Mouse (Mus musculus) lung, embryonic 15.5 days (tissue): ENCODE data around the gene Fez2. TPM values are rescaled to one million over a fixed set of nuclear protein-coding genes. Genes with fewer than 3 reads are reported as not detected.

Experiments used
- ATAC-seq: fragments of 200-750 bp; cut with Nextera tagmentation; 2 replicates; pipeline ENCODE4 v1.8.0; 2017; ENCODE audit warnings: moderate number of reproducible peaks, borderline replicate concordance; ENCODE audit not compliant: low FRiP score, low TSS enrichment; ENCODE audit errors: extremely low read depth
- H3K27ac ChIP-seq: fragments of 300-500 bp; sonication (generic); 2 replicates; pipeline ENCODE4 v1.5.1; 2015; ENCODE audit warnings: moderate library complexity, mild to moderate bottlenecking, inconsistent platforms
- H3K27me3 ChIP-seq: fragments of 300-500 bp; sonication (generic); 2 replicates; pipeline ENCODE4 v1.6.1; 2015; ENCODE audit warnings: inconsistent platforms
- H3K36me3 ChIP-seq: fragments of 300-500 bp; sonication (generic); 2 replicates; pipeline ENCODE4 v1.6.1; 2015; ENCODE audit warnings: inconsistent platforms
- H3K4me1 ChIP-seq: fragments of 300-500 bp; sonication (generic); 2 replicates; pipeline ENCODE4 v1.6.1; 2015; ENCODE audit warnings: inconsistent platforms
- H3K4me2 ChIP-seq: fragments of 300-500 bp; sonication (generic); 2 replicates; pipeline ENCODE4 v1.6.1; 2015; ENCODE audit warnings: inconsistent platforms, mild to moderate bottlenecking, moderate library complexity
- H3K4me3 ChIP-seq: fragments of 300-500 bp; sonication (generic); 2 replicates; pipeline ENCODE4 v1.5.1; 2015; ENCODE audit warnings: mild to moderate bottlenecking, inconsistent platforms
- H3K9ac ChIP-seq: fragments of 300-500 bp; sonication (generic); 2 replicates; pipeline ENCODE4 v1.6.1; 2015; ENCODE audit warnings: inconsistent platforms
- H3K9me3 ChIP-seq: fragments of 300-500 bp; sonication (generic); 2 replicates; pipeline ENCODE4 v1.6.1; 2016; ENCODE audit warnings: inconsistent platforms
- WGBS: fragments of 180-500 bp; shearing (Covaris S2); methylation state at CpG from one replicate; pipeline ENCODE4 v1.1.7; 2015; 5-methylcytosine and 5-hydroxymethylcytosine counted together
- polyA plus RNA-seq: library from polyadenylated mRNA; unstranded; fragments of >200 nt; fragmentation: Nextera tagmentation; extraction: Ambion mirVana; gene quantifications from 2 replicates; pipeline ENCODE4 v1.2.1, GENCODE M21; 2015

Fez2 gene
- polyA plus RNA-seq, 1 experiment from 2014 or later, result 37.8 TPM

DNA sequence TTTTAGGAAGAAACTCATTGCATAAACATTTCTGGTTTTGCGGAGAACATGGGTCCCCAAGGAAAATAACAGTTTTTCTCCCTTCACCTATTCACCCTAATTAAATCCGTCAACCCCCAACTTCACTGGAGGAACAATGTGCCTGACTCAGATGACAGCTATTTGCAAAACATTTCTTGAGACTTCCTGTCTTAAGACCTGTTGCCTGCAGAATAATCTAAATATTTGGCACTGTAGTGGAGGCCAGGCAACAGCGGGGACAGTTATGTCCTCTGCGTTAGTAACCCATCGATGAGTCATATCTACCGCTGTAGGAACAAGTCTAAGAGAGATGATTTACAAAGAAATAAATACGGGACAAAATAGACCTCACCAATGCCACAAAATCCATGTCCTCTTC, 26.9 kb upstream of the Fez2 start:
- no peaks in the 10 kb centered on the region for H3K36me3 ChIP-seq
- H3K4me1 ChIP-seq, result no peaks in the 10 kb centered on the region
- H3K27me3 ChIP-seq, result no peaks in the 10 kb centered on the region
- no peak overlapping the region for H3K9ac ChIP-seq
- WGBS, result 39% methylated on average over 7 of the region's 7 CpGs
- H3K9me3 ChIP-seq, result no peaks in the 10 kb centered on the region
- H3K27ac ChIP-seq, result peak overlapping the region; percentile 41; the same call in 1 of the 2 replicates
- no peak overlapping the region for H3K4me3 ChIP-seq
- no peak overlapping the region for H3K4me2 ChIP-seq
- ATAC-seq, result no peak

DNA sequence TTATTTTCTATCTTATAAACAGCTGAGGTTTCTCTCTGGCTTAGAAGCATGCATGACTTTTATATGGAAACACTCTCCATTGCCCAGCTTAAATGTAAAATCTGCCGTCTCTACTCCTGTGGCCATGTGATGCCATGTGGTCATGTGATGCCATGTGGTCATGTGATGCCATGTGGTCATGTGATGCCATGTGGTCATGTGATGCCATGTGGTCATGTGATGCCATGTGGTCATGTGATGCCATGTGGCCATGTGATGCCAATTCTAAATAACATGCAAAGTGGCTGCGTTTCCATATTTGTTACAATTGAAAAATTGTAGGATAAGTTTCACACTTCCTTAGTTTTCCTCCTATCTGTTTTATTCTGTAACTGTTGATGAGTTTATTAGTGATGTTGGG, 22.8 kb upstream of the Fez2 start:
- Histone ChIP-seq H3K27ac (no peak overlapping the region), H3K4me2 (no peak overlapping the region), H3K27me3 (no peaks in the 10 kb centered on the region), H3K4me3 (no peak overlapping the region), H3K36me3 (no peaks in the 10 kb centered on the region), H3K4me1 (no peaks in the 10 kb centered on the region), H3K9me3 (no peaks in the 10 kb centered on the region), H3K9ac (no peak overlapping the region)
- 89% methylated on average over 2 of the region's 2 CpGs for WGBS
- no peak for ATAC-seq

DNA sequence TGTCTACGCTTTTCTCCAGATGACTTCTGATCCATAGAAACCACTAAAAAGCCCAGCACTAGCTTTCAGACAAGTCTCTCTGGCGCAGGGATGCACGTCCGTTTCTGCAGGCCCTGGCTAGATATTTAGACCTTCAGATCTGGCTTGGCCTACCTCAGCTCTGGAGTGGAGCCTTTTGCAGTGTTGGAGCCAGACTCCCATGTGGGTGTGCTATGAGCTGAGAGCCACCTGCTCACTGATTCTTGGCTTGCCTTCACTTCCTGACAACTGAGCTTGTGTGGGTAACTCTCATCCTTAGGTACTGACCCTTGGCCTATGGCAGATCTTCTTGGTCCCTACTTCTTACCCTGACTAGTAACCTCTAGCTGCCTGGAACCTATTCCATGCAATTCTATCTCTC, 19.2 kb upstream of the Fez2 start:
- no peak for ATAC-seq
- Histone ChIP-seq H3K4me1 (no peaks in the 10 kb centered on the region), H3K4me2 (no peak overlapping the region), H3K27ac (no peak overlapping the region), H3K4me3 (no peak overlapping the region), H3K9me3 (no peaks in the 10 kb centered on the region), H3K27me3 (no peaks in the 10 kb centered on the region), H3K9ac (no peak overlapping the region), H3K36me3 (no peaks in the 10 kb centered on the region)
- WGBS, result 90% methylated on average over 4 of the region's 4 CpGs

DNA sequence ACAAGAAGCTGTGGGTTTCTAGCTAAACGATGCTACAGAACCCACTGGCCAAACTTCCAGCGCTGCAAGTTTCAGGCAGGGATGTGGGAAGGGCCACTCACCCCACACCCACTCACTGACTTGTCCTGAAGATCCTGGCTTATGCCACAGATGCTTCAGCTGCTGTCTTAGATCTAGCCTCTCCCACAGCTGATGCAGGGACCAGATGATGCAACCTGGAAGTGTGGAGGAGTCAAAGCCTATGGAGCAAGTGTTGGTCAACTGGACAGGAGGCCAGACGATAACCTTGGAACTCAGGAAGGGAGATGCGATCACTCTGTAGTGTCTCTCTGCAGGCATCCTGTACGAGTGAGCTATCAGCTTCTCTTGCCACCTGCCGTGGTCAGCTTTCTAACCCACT, 17.7 kb upstream of the Fez2 start:
- H3K4me1 ChIP-seq, result no peaks in the 10 kb centered on the region
- WGBS, result 74% methylated on average over 6 of the region's 6 CpGs
- H3K27me3 ChIP-seq, result no peaks in the 10 kb centered on the region
- no peak overlapping the region for H3K4me3 ChIP-seq
- no peaks in the 10 kb centered on the region for H3K36me3 ChIP-seq
- ATAC-seq, result no peak
- H3K4me2 ChIP-seq, result no peak overlapping the region
- H3K27ac ChIP-seq, result no peak overlapping the region
- H3K9me3 ChIP-seq, result no peaks in the 10 kb centered on the region
- no peak overlapping the region for H3K9ac ChIP-seq

DNA sequence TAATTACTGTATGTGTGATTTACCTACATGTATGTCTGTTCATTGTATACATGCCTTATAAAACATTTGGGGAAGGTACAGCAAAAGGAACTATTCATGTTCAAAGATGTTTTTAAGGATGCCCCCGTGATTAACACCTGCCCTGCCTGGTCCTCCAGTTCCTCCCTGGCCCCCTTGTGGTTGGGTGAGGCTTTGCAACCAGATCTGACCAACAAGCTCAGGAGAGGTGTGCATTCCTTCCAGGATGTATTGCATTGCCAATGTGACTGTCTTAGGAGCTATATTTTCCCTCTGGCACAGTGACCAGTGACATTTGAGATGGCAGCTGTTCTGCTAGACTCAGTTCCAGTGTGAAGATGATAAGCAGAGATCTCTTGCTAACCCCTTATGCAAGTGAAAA, 16.8 kb upstream of the Fez2 start:
- no peak overlapping the region for H3K27ac ChIP-seq
- ATAC-seq, result no peak
- 32% methylated on average over 1 of the region's 1 CpGs for WGBS

DNA sequence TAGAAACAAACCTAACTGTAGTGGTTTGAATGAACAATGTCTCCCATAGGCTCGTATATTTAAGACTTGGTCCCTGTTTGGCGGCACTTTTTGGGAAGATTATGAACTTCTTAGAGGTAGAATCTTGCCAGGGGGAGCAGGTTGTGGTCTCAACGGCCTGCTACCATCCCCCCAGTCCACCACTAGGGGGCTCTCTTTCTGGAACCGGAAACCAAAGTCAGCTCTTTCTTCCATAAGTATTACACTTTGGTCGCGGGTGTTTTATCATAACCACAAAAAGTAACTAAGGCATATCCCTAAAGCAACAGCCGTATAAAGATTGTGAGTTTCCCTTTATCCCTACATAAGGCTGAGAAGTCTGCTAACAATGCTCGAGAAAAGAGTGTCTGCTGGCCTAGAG, 12.4 kb upstream of the Fez2 start:
- H3K36me3 ChIP-seq, result no peaks in the 10 kb centered on the region
- H3K4me1 ChIP-seq, result no peaks in the 10 kb centered on the region
- WGBS, result 61% methylated on average over 8 of the region's 8 CpGs
- ATAC-seq, result no peak
- H3K27me3 ChIP-seq, result no peaks in the 10 kb centered on the region
- no peaks in the 10 kb centered on the region for H3K9me3 ChIP-seq
- no peak overlapping the region for H3K4me3 ChIP-seq
- no peak overlapping the region for H3K4me2 ChIP-seq
- H3K9ac ChIP-seq, result no peak overlapping the region
- H3K27ac ChIP-seq, result no peak overlapping the region

More for the DNA sequence above, 16.8 kb upstream of the Fez2 start:
- Histone ChIP-seq H3K27me3 (no peaks in the 10 kb centered on the region), H3K4me3 (no peak overlapping the region), H3K9me3 (no peaks in the 10 kb centered on the region), H3K36me3 (no peaks in the 10 kb centered on the region), H3K4me1 (no peaks in the 10 kb centered on the region), H3K9ac (no peak overlapping the region), H3K4me2 (no peak overlapping the region)

DNA sequence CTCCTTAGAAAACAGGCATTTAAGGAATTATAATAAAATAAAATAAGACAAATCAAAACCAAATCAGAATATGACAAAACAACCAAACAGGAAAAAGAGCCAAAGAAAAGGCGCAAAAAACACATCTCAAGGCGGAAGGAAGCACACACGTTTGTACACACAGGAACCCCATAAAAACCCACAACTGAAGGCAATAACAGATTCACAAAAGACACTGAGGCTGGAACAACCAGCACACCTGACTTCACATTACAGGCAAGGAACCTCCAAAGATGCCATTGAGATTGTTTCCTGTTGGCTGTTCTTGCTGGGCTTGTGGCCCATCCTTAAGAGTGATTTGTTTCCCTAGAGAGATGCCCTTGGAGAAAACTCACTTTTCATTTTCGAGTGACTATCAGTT, 11.1 kb upstream of the Fez2 start:
- Histone ChIP-seq H3K36me3 (no peaks in the 10 kb centered on the region), H3K27me3 (no peaks in the 10 kb centered on the region), H3K27ac (no peak overlapping the region), H3K4me1 (no peaks in the 10 kb centered on the region), H3K4me2 (no peak overlapping the region), H3K4me3 (no peak overlapping the region), H3K9ac (no peak overlapping the region), H3K9me3 (no peaks in the 10 kb centered on the region)
- ATAC-seq, result no peak
- 86% methylated on average over 4 of the region's 4 CpGs for WGBS

DNA sequence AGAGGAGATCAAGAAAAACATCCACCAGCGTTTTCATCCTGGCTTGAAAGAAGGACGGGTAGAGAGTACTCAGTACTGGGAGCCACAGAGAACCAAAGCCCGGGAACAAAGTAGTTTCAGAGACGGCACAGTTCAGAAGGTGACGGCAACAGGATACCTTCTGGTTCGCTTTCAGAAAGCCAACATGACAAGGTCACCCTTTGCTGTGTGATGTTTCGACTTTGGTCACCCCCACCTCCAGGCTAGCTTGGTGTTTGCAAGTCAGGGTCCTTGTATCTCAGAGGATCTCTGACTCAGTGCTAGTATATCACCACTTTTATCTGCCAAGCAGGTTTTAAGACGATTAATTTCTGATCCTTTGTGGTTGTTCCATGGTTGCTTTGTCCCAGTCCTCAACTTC, 7.1 kb upstream of the Fez2 start:
- H3K36me3 ChIP-seq, result no peaks in the 10 kb centered on the region
- no peak overlapping the region for H3K4me2 ChIP-seq
- no peaks in the 10 kb centered on the region for H3K4me1 ChIP-seq
- ATAC-seq, result no peak
- 75% methylated on average over 8 of the region's 8 CpGs for WGBS
- H3K27me3 ChIP-seq, result no peaks in the 10 kb centered on the region
- H3K9me3 ChIP-seq, result no peaks in the 10 kb centered on the region
- H3K4me3 ChIP-seq, result no peak overlapping the region
- H3K9ac ChIP-seq, result no peak overlapping the region
- H3K27ac ChIP-seq, result no peak overlapping the region

DNA sequence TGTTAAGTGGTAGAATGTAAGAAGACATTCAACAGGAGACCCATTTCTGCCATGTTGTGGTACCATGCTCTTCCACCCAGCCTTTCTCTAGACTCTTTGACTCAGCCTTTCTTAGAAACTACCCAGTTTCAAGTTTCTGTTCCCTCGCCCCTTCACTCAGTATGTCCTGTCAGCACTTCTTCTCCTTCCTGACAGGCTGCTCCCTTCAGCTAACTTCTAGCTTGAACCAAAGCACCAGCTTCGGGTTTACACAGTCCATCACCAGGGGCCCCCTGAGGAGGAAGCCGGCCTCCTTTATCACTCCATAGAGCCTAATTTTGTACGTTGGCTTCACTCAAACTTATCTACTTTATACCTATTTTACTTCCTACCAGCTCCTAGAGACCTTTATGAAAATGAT, 1.3 kb upstream of the Fez2 start:
- Histone ChIP-seq H3K9ac (no peak overlapping the region), H3K4me3 (no peak overlapping the region), H3K27ac (no peak overlapping the region), H3K9me3 (no peaks in the 10 kb centered on the region), H3K27me3 (no peaks in the 10 kb centered on the region), H3K4me2 (no peak overlapping the region), H3K4me1 (peaks cover 6% of the 10 kb centered on the region), H3K36me3 (no peaks in the 10 kb centered on the region)
- ATAC-seq, result no peak
- WGBS, result 65% methylated on average over 4 of the region's 4 CpGs

DNA sequence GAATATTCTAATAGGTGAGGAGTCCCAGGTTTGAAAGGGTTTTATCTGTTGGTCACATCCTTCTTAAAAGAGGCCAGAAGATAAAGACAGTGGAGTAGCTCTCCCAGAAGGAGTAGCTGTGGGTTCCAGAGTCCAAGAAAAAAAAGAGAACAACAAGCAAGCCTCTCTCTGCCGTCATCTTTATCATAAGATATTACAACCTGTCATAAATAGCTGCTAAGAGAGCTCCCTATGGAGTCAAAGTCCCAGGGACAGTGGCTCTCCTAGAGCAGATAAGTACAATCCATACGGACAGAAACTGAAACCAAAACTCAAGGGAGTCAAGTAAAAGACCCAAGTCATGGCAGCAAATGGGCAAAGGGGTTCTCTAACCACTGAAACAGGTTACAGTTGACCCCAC, 2.7 kb downstream of the Fez2 start:
- H3K4me1 ChIP-seq, result peaks cover 13% of the 10 kb centered on the region
- peaks cover 7% of the 10 kb centered on the region; the same call in 1 of the 2 replicates for H3K36me3 ChIP-seq
- H3K9me3 ChIP-seq, result no peaks in the 10 kb centered on the region
- no peak overlapping the region for H3K27ac ChIP-seq
- H3K4me3 ChIP-seq, result no peak overlapping the region
- no peak overlapping the region for H3K9ac ChIP-seq
- no peak overlapping the region for H3K4me2 ChIP-seq
- 76% methylated on average over 2 of the region's 2 CpGs for WGBS
- no peaks in the 10 kb centered on the region for H3K27me3 ChIP-seq
- no peak for ATAC-seq

DNA sequence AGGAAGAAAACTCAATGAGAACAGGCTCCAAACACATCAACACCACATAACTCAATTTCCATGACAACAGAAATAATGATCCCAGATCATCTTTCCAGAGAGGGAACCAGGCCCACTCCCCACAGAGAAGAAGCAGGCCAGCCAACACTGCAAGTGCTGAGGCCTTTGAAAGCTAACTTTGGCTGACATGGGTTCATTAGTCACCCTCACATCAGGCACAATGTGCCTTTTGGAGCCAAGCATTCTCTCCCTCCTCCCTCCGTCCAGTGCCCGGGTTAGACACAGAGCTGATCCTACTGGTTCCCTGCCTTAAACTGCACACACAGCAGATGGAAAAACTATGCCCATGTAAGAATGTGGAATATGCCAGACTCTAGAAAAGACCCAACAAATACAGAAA, 8.1 kb downstream of the Fez2 start:
- Histone ChIP-seq H3K9me3 (no peaks in the 10 kb centered on the region), H3K4me3 (no peak overlapping the region), H3K36me3 (peaks cover 7% of the 10 kb centered on the region; the same call in 1 of the 2 replicates), H3K4me1 (peaks cover 19% of the 10 kb centered on the region; the same call in 1 of the 2 replicates), H3K27ac (no peak overlapping the region), H3K27me3 (no peaks in the 10 kb centered on the region), H3K9ac (no peak overlapping the region), H3K4me2 (no peak overlapping the region)
- WGBS, result 50% methylated on average over 2 of the region's 2 CpGs
- ATAC-seq, result peak; percentile 81; the same call in 1 of the 2 replicates

DNA sequence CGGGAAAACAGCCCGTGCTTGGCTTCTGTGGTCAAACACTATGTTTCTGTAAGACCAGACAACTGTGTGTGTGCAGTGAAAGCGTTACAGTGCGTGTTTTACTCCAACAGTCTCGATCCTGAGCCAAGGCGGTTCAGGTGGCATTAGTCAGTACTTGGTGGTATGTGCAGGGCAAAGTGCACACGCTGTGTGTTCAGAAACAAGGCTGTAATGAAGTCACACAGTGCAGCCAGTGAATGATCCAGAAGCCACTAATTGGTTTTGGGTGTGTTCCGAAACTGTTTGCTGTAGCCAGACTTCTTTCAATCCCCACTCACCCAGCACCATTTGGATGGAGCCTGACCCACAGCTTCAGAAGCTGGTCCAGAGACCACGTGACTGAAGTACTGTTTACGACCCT, 9.6 kb downstream of the Fez2 start:
- Histone ChIP-seq H3K36me3 (peaks cover 12% of the 10 kb centered on the region; the same call in 1 of the 2 replicates), H3K4me2 (no peak overlapping the region), H3K9me3 (no peaks in the 10 kb centered on the region), H3K27me3 (no peaks in the 10 kb centered on the region), H3K27ac (no peak overlapping the region), H3K4me1 (0 out of 2 replicates have a peak, but pooled peaks cover 15% of the 10 kb centered on the region), H3K9ac (no peak overlapping the region), H3K4me3 (no peak overlapping the region)
- WGBS, result 77% methylated on average over 10 of the region's 10 CpGs
- no peak for ATAC-seq

DNA sequence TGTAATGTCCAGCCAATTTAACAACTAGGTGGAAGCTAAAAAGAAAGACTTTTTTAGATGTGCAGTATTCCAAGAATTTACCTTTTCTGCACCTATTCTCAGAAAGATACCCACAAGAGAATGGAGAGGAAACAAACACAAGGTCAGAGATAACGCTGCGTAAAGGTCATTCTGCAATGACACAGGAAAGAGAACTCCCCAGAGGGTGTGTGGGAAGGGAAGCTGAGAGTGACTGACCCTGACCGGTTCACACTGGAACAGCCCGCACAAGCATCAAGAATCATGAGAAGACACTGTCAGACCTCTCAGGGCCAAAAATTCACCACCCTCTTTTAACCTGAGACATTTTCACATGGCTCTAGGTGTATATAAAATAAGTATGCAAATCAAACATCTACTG, 10.4 kb downstream of the Fez2 start:
- 55% methylated on average over 4 of the region's 4 CpGs for WGBS

More for the DNA sequence above, 10.4 kb downstream of the Fez2 start:
- H3K4me1 ChIP-seq, result peaks cover 18% of the 10 kb centered on the region; the same call in 1 of the 2 replicates
- ATAC-seq, result no peak
- no peak overlapping the region for H3K4me2 ChIP-seq
- peaks cover 12% of the 10 kb centered on the region; the same call in 1 of the 2 replicates for H3K36me3 ChIP-seq
- no peaks in the 10 kb centered on the region for H3K9me3 ChIP-seq
- H3K27me3 ChIP-seq, result no peaks in the 10 kb centered on the region
- H3K27ac ChIP-seq, result no peak overlapping the region
- H3K4me3 ChIP-seq, result no peak overlapping the region
- H3K9ac ChIP-seq, result no peak overlapping the region
